Mouse (Mus musculus) olfactory bulb, adult 2 months (tissue): ENCODE results near the gene Serpina9. TPM values are rescaled to one million over a fixed set of nuclear protein-coding genes. Genes with fewer than 3 reads are reported as not detected.

ENCODE experiments used
- H3K27ac ChIP-seq: fragments of 200-500 bp; 2 replicates; pipeline ENCODE4 v1.5.1; 2012; ENCODE audit warnings: low read depth, low read length; ENCODE audit not compliant: insufficient read depth
- H3K4me1 ChIP-seq: fragments of 200-500 bp; 2 replicates; pipeline ENCODE4 v1.6.1; 2012; ENCODE audit warnings: low read length; ENCODE audit not compliant: control insufficient read depth, insufficient read depth
- H3K4me3 ChIP-seq: fragments of 200-500 bp; 2 replicates; pipeline ENCODE4 v1.5.1; 2012; ENCODE audit warnings: mild to moderate bottlenecking, low read depth, low read length, moderate library complexity; ENCODE audit not compliant: insufficient read depth
- CTCF ChIP-seq: fragments of 200-500 bp; IDR thresholded peaks from 2 replicates; pipeline ENCODE4 v1.5.1; 2012; ENCODE audit warnings: low read depth, mild to moderate bottlenecking, low read length, moderate library complexity; ENCODE audit not compliant: insufficient read depth
- POLR2A ChIP-seq: fragments of 200-500 bp; IDR thresholded peaks from 2 replicates; pipeline ENCODE4 v1.6.1; 2012; ENCODE audit warnings: mild to moderate bottlenecking, low read depth, low read length, moderate library complexity; ENCODE audit not compliant: insufficient read depth
- WGBS: fragments of 180-500 bp; shearing (Covaris S2); methylation state at CpG from one replicate; pipeline ENCODE4 v1.1.7; 2018; 5-methylcytosine and 5-hydroxymethylcytosine counted together
- polyA plus RNA-seq: library from polyadenylated mRNA; stranded (reverse); fragments of >200 nt; gene quantifications from 2 replicates; pipeline ENCODE4 v1.2.4, GENCODE M21; 2012; ENCODE audit warnings: low replicate concordance; ENCODE audit not compliant: missing spikeins, insufficient read depth, insufficient read length

Serpina9 gene
- polyA plus RNA-seq, 1 experiment = not detected

GRCm38 (mm10) chr12:104041401-104041800, 27.8 kb upstream of the Serpina9 start:
- 57% methylated on average over 6 of the region's 6 CpGs for WGBS
- Histone ChIP-seq H3K27ac (no peak overlapping the region), H3K4me3 (no peak overlapping the region), H3K4me1 (peaks cover 6% of the 10 kb centered on the region; the same call in 1 of the 2 replicates)
- TF ChIP-seq CTCF (no peak), POLR2A (no peak)

GRCm38 (mm10) chr12:104038181-104038580, 24.6 kb upstream of the Serpina9 start:
- peaks cover 6% of the 10 kb centered on the region; the same call in 1 of the 2 replicates for H3K4me1 ChIP-seq
- H3K27ac ChIP-seq = no peak overlapping the region
- no peak for TF ChIP-seq POLR2A
- TF ChIP-seq CTCF = no peak
- WGBS = 90% methylated on average over 7 of the region's 7 CpGs
- H3K4me3 ChIP-seq = no peak overlapping the region

- TF ChIP-seq POLR2A = no peak
- TF ChIP-seq CTCF = no peak
- H3K4me1 ChIP-seq = no peaks in the 10 kb centered on the region
- WGBS = 100% methylated on average over 1 of the region's 1 CpGs
- no peak overlapping the region for H3K4me3 ChIP-seq
- no peak overlapping the region for H3K27ac ChIP-seq
These were observed 20.2 kb upstream of the Serpina9 start for GRCm38 (mm10) chr12:104033752-104034151.

- Histone ChIP-seq H3K4me1 (no peaks in the 10 kb centered on the region), H3K4me3 (no peak overlapping the region), H3K27ac (no peak overlapping the region)
- no peak for TF ChIP-seq POLR2A
- TF ChIP-seq CTCF = no peak
- 44% methylated on average over 8 of the region's 8 CpGs for WGBS
These were observed 16.4 kb upstream of the Serpina9 start for GRCm38 (mm10) chr12:104029986-104030385.

- 92% methylated on average over 3 of the region's 3 CpGs for WGBS
- Histone ChIP-seq H3K27ac (no peak overlapping the region), H3K4me1 (no peaks in the 10 kb centered on the region), H3K4me3 (no peak overlapping the region)
- TF ChIP-seq POLR2A (no peak), CTCF (no peak)
These were observed 1.7 kb upstream of the Serpina9 start for GRCm38 (mm10) chr12:104015280-104015679.

GRCm38 (mm10) chr12:104004689-104005088, 8.9 kb downstream of the Serpina9 start:
- TF ChIP-seq POLR2A = no peak
- TF ChIP-seq CTCF = no peak
- WGBS = 82% methylated on average over 5 of the region's 5 CpGs
- Histone ChIP-seq H3K27ac (no peak overlapping the region), H3K4me1 (peaks cover 3% of the 10 kb centered on the region; the same call in 1 of the 2 replicates), H3K4me3 (no peak overlapping the region)

GRCm38 (mm10) chr12:104003238-104003612, 10.3 kb downstream of the Serpina9 start:
- WGBS = 26% methylated on average over 4 of the region's 4 CpGs
- Histone ChIP-seq H3K4me1 (peaks cover 3% of the 10 kb centered on the region; the same call in 1 of the 2 replicates), H3K4me3 (no peak overlapping the region), H3K27ac (no peak overlapping the region)
- TF ChIP-seq POLR2A = no peak
- no peak for TF ChIP-seq CTCF

GRCm38 (mm10) chr12:104002569-104003237, 10.9 kb downstream of the Serpina9 start:
- Histone ChIP-seq H3K4me1 (peaks cover 3% of the 10 kb centered on the region; the same call in 1 of the 2 replicates), H3K4me3 (no peak overlapping the region), H3K27ac (no peak overlapping the region)
- WGBS = 63% methylated on average over 10 of the region's 10 CpGs
- no peak for TF ChIP-seq CTCF
- TF ChIP-seq POLR2A = no peak

GRCm38 (mm10) chr12:104000594-104000993, 13.0 kb downstream of the Serpina9 start:
- Histone ChIP-seq H3K4me1 (peaks cover 3% of the 10 kb centered on the region; the same call in 1 of the 2 replicates), H3K27ac (no peak overlapping the region), H3K4me3 (no peak overlapping the region)
- TF ChIP-seq CTCF = no peak
- TF ChIP-seq POLR2A = no peak
- 93% methylated on average over 3 of the region's 3 CpGs for WGBS

GRCm38 (mm10) chr12:103999611-104000010, 13.9 kb downstream of the Serpina9 start:
- no peak overlapping the region for H3K4me3 ChIP-seq
- peaks cover 3% of the 10 kb centered on the region; the same call in 1 of the 2 replicates for H3K4me1 ChIP-seq
- TF ChIP-seq POLR2A = no peak
- no peak for TF ChIP-seq CTCF
- H3K27ac ChIP-seq = no peak overlapping the region
- 43% methylated on average over 8 of the region's 8 CpGs for WGBS
